Mouse (Mus musculus) monocyte, adult 5-6 weeks (primary cell): Measurements from ENCODE around the gene Atl2. TPM values are rescaled to one million over a fixed set of nuclear protein-coding genes. Genes with fewer than 3 reads are reported as not detected.

ENCODE experiments used
- ATAC-seq: fragments of 153-309, 156-312 bp; replicated peaks from 2 replicates; pipeline ENCODE4 v1.8.0; 2017; ENCODE audit warnings: mild to moderate bottlenecking; ENCODE audit not compliant: low TSS enrichment, insufficient number of reproducible peaks, severe bottlenecking, poor library complexity, low FRiP score
- total RNA-seq: library from RNA; stranded (forward); fragments of 200-1000, 200-491, 200-594 nt; gene quantifications from 3 replicates; pipeline ENCODE4 v1.2.3, GENCODE M21; 2017

The Atl2 gene
- total RNA-seq, 1 experiment from 2014 or later, result 61.7 TPM

GRCm38 (mm10) chr17:79906791-79907494, 11.0 kb upstream of the Atl2 start:
- no peak for ATAC-seq

GRCm38 (mm10) chr17:79904593-79904992, 8.7 kb upstream of the Atl2 start:
- no peak for ATAC-seq

- no peak for ATAC-seq
Observed at GRCm38 (mm10) chr17:79901207-79901606, 5.3 kb upstream of the Atl2 start.

- no peak for ATAC-seq
Observed at GRCm38 (mm10) chr17:79898156-79898746, 2.3 kb upstream of the Atl2 start.

- ATAC-seq, result no peak
Observed at GRCm38 (mm10) chr17:79897666-79898065, 1.7 kb upstream of the Atl2 start.

- ATAC-seq, result 0 out of 2 replicates have a peak, but pooled peaks have one; percentile 6
Observed at GRCm38 (mm10) chr17:79894971-79895882, 696 bp downstream of the Atl2 start.

GRCm38 (mm10) chr17:79894054-79894453, 1.9 kb downstream of the Atl2 start:
- no peak for ATAC-seq

GRCm38 (mm10) chr17:79891944-79892343, 4.0 kb downstream of the Atl2 start:
- no peak for ATAC-seq

- ATAC-seq, result no peak
Observed at GRCm38 (mm10) chr17:79887926-79888325, 8.0 kb downstream of the Atl2 start.

GRCm38 (mm10) chr17:79883198-79883597, 12.7 kb downstream of the Atl2 start:
- 0 out of 2 replicates have a peak, but pooled peaks have one; percentile 35 for ATAC-seq

- ATAC-seq, result no peak
Observed at GRCm38 (mm10) chr17:79865027-79865426, 30.9 kb downstream of the Atl2 start.

GRCm38 (mm10) chr17:79864503-79864902, 31.4 kb downstream of the Atl2 start:
- no peak for ATAC-seq

GRCm38 (mm10) chr17:79862038-79862437, 33.9 kb downstream of the Atl2 start:
- ATAC-seq, result no peak

GRCm38 (mm10) chr17:79855533-79855932, 40.4 kb downstream of the Atl2 start:
- ATAC-seq, result no peak

GRCm38 (mm10) chr17:79848385-79848784, 47.5 kb downstream of the Atl2 start:
- no peak for ATAC-seq

- ATAC-seq, result no peak
Observed at GRCm38 (mm10) chr17:79846182-79846581, 49.7 kb downstream of the Atl2 start.

GRCm38 (mm10) chr17:79845695-79846094, 50.2 kb downstream of the Atl2 start:
- no peak for ATAC-seq

GRCm38 (mm10) chr17:79840254-79841238, 55.4 kb downstream of the Atl2 start:
- ATAC-seq, result no peak
